Mouse (Mus musculus) Muller cell, postnatal 12 days (primary cell): ENCODE results near the gene Nom1.

ENCODE experiments used
- DNase-seq: peaks from one replicate; pipeline ENCODE4 v3.0.0-alpha.2; 2015; ENCODE audit errors: inconsistent ontology term

Gene Nom1

GRCm38 (mm10) chr5:29470851-29471394, 36.5 kb downstream of the Nom1 start:
- no peak for DNase-seq

DNA sequence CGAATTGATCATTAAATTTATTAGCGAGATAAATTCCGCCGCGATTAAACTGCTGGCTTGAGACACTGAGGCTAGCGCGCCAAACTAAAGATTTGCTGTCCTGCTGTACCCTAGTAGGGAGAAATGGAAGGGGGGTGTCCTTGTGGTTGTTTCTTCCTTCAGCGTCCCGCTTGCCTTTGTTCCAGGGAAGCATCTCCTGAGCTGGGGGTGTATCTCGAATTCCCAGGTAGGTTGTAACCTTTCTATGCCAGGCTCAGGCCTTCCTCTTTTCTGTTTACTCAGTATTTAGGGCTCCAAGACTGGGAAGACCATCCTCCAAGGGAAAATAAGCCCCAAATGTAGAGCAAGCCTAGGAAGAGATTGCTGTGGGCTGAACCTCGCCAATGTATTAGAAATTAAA, 36.9 kb downstream of the Nom1 start:
- no peak for DNase-seq

GRCm38 (mm10) chr5:29471855-29472665, 37.6 kb downstream of the Nom1 start:
- no peak for DNase-seq

DNA sequence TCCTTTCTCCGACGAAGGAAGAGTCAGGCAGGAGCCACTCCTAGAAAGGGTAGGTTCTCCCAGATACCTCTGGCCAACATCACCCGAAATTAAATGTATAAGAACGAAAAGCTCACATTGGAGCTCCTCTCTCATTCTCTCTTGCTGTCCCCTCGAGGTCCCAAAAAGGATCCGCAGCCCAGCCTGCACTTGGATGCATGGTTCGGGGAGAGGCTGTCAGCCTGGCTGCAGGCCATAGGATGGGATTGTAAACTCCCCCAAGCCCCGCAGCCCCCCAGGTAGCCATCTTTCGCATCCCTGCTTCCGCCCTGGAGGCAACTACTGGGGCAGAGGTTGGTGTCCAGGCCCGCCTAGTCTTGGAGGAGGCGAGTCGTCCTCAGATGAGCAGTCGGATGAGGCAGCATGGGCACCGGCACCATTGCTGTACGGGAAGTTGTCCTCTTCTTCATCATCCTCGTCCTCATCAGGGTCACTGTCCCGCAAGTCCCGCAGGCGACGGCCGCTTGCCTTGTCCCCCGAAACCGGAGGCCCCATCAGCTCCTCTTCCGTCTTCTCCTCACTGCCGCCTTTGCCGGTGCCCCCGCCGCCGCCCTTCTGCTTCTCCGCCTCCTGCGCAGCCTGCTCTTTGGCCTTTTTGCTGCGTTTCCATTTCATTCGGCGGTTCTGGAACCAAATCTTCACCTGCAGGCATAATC, 39.2 kb downstream of the Nom1 start:
- no peak for DNase-seq

GRCm38 (mm10) chr5:29474246-29474960, 39.9 kb downstream of the Nom1 start:
- no peak for DNase-seq

GRCm38 (mm10) chr5:29475041-29475440, 40.6 kb downstream of the Nom1 start:
- no peak for DNase-seq

DNA sequence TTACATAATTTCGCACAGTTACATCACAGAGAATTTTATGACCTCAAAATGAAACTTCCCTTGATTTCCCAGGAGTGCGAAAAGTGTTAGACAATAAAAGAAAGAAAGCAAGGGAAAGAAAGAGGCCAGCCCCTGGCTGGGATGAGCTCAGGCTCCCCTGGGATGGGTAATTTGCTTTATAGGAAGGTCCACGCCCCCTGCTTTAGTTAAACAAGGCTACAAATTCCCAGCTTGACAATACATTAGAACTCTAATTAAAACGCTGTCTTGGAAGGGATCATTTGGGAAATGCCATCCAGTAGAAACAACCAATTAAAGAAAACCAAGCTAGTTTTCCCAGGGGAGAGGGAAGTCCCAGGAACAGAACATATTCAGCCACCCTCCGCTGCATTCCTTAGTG, 41.1 kb downstream of the Nom1 start:
- DNase-seq = no peak

DNA sequence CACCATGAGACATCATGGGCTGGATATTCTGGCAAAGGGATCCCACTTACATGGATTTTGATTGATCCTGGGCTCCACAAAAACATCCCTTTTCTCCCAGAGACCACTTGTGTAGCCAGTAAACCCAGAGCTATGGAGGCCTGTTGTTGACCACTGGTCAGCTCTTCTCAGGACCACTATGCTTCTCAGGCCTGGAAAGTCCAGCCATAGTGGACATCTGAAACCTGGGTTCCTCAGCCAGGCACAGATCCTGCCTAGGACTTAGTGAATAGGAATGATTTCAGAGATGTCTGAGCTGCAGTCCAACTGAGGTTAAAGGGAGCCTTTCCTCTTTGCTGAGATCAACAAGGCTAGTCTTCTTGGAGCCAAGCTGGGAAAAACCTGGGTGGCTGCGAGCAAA, 41.6 kb downstream of the Nom1 start:
- no peak for DNase-seq

DNA sequence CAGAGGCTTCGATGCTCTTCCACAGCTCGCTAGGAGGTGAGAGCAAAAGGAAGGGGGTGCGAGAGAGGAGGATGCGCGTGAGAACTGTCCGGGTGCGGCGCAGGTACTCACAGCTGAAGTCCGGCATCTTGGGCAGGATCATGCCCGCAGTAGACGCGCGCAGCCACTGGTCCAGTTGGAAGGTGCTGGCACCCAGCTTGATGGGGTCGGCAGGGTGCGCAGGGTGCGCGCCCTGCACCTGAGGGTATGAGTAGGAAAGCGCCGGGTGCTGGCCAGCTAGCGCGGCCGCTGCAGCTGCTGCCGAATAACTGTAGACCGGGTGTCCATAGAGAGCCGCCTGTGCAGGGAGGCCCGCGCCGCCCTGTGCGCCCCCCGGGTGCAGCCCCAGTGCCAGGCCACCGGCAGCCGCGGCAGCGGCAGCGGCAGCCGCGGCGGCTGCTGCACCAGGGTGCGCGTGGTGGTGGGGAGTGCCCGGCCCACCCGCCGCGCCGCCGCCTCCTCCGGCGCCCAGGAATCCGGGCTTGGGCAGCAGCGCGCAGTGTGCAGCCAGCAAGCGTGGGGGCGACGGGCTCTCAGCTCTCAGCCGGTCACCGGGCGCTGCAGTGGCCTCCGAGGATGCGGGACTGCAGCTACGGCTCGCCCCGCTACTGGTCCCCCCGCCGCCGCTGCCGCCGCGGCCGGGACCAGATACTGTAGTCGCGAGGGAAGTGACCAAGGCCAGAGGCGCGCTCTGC, 43.2 kb downstream of the Nom1 start:
- DNase-seq = no peak

DNA sequence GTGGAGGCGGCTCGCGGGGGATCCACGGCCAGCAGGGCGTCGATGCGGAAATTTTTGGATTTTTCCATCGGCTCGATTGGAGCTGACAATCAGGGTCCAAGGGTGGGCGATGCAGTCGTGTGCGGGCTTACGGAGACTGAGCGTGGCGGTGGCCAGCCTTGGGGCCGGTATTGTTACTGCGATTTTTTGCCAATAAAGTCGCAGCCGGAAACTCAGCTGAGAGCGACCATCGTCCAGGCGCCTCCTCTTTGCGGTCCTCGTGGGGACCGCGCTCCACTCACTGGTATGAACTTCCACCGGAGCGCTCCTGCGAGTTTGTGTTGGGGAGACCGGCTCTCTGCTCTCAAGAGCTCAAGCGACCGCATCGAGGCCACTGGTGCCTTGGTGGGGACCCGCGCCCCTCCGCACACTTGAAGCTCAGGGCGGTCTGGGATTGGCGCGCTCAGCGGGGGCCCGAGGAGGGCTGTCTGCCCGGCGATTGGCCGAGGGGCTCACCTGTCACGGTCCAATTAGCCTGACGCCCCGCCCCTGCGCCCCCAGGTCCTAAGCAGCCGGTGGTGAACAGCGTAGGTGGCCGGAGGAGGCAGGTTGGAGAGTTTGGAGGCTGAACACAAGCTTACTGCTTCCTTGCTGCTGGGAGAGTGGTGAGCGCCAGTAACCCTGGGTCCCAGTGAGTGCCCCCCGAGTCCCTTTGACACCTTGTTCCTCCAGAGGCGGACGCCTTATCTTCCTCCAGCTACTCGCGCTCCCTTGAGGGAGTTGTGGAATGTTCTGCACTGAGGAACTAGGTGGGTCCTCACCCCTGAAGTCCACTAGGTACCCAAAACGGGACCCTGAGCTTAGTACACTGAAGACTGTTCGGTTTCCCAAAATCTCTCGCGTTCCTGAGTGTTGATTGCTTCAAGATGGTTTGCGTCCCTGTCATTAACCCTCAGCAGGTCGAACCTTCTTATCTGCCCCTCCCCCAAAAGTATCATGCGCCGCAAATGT, 44.0 kb downstream of the Nom1 start, which contains the start of gene Mnx1:
Gene Mnx1, minus strand, starts transcription at position 263 of the 990 bp plus-strand sequence.
- DNase-seq = no peak

- no peak for DNase-seq
These were observed 44.7 kb downstream of the Nom1 start for GRCm38 (mm10) chr5:29479198-29479593.

DNA sequence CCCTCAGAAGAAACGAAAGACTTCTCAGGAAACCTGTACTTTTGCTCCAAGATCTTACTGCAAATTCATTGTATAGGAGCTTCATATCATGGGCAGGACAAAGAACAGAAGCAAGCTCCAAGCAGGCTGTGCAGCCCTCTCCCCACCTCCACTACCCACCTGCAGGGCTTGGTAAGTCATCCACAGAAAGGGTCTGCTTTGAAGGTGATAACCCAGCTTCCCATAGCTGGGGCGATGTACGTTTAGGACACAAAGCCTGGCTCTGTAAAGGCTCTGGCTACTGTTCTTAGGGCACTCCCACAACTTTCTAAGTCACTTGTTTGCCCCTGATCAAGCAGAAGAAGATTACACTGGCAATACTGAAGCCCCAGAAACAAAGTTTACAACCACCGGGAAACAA, 49.3 kb downstream of the Nom1 start:
- DNase-seq = no peak

GRCm38 (mm10) chr5:29484965-29485940, 50.8 kb downstream of the Nom1 start:
- DNase-seq = no peak

DNA sequence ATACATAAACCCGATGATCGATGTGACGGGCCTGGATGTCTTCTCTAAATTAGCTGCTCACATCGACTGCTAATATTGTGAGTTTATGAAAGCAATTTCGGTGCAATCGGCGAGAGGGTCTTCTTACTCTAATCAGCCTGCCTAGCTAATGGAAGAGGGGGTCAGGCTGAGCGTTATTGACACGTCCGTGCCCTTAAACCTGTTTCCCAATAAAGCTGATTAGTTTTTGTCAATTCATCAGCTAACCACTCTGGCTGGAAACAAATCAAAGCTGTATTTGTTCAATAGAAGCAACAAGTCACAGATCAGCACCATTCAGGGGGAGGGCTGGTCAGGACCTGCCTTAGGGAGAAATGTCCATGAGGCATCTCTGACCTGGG, 51.5 kb downstream of the Nom1 start:
- no peak for DNase-seq

- DNase-seq = no peak
These were observed 52.9 kb downstream of the Nom1 start for GRCm38 (mm10) chr5:29487321-29487720.

- no peak for DNase-seq
These were observed 72.5 kb downstream of the Nom1 start for GRCm38 (mm10) chr5:29507013-29507412.
